Mouse (Mus musculus) CH12F3 (cell line): ENCODE data around the gene Olfr555.
"Not testable (repeated sequence)": the region's sequence is repeated elsewhere in the genome, so short reads cannot be mapped to it uniquely, and the experiment has no call there.

Experiments used
- in situ Hi-C: fragments of 300-500 bp; cut with MboI; formaldehyde crosslinking; loops from 2 replicates; pipeline ENCODE4 v1.14.3; 2020; ENCODE audit warnings: low sequenced_read_pairs

The Olfr555 gene

GRCm38 (mm10) chr7:102658523-102658922 is at the start of gene Olfr555:
Olfr555 (plus strand) TSS chr7:102658823.
- in situ Hi-C loops = no loop called here

- in situ Hi-C loops = no loop called here
Measured at GRCm38 (mm10) chr7:102618118-102618517, 40.5 kb upstream of the Olfr555 start, which contains the start of gene Olfr553. Olfr553 (minus strand) TSS chr7:102618218.

GRCm38 (mm10) chr7:102619608-102620007 is 39.0 kb upstream of the Olfr555 start:
- in situ Hi-C loops = no loop called here

- in situ Hi-C loops = not testable (repeated sequence)
Measured at GRCm38 (mm10) chr7:102620368-102620767, 38.3 kb upstream of the Olfr555 start.

GRCm38 (mm10) chr7:102636665-102637064 is 22.0 kb upstream of the Olfr555 start:
- in situ Hi-C loops = loop anchor here (10.0 kb wide), 1 partner anchor 132 kb away; no protein-coding TSS in a partner anchor

- in situ Hi-C loops = loop anchor here (10.0 kb wide), 1 partner anchor 133 kb away; no protein-coding TSS in a partner anchor
Measured at GRCm38 (mm10) chr7:102638132-102638531, 20.5 kb upstream of the Olfr555 start, which contains the start of gene Olfr554. Olfr554 (plus strand) TSS chr7:102638432.

- in situ Hi-C loops = not testable (repeated sequence)
Measured at GRCm38 (mm10) chr7:102644945-102645344, 13.7 kb upstream of the Olfr555 start.

GRCm38 (mm10) chr7:102664599-102664998 is 6.0 kb downstream of the Olfr555 start, which contains the start of gene Olfr556:
Olfr556 (plus strand) TSS chr7:102664899.
- in situ Hi-C loops = no loop called here

GRCm38 (mm10) chr7:102665378-102665777 is 6.8 kb downstream of the Olfr555 start:
- in situ Hi-C loops = no loop called here

- in situ Hi-C loops = no loop called here
Measured at GRCm38 (mm10) chr7:102676225-102676624, 17.6 kb downstream of the Olfr555 start.

GRCm38 (mm10) chr7:102681916-102682315 is 23.3 kb downstream of the Olfr555 start:
- in situ Hi-C loops = no loop called here

GRCm38 (mm10) chr7:102686944-102687501 is 28.4 kb downstream of the Olfr555 start, which contains the start of gene Trim68:
Trim68 (minus strand) TSS chr7:102687327.
- in situ Hi-C loops = no loop called here

GRCm38 (mm10) chr7:102695358-102696125 is 36.9 kb downstream of the Olfr555 start, which contains the start of gene Olfr557:
Olfr557 (plus strand) TSS chr7:102695910.
- in situ Hi-C loops = no loop called here

GRCm38 (mm10) chr7:102698461-102698860 is 39.8 kb downstream of the Olfr555 start:
- in situ Hi-C loops = no loop called here

- in situ Hi-C loops = no loop called here
Measured at GRCm38 (mm10) chr7:102701915-102702314, 43.3 kb downstream of the Olfr555 start, which contains the start of gene Olfr558. Olfr558 (plus strand) TSS chr7:102702215.
